Mouse (Mus musculus) MEL (cell line): Measurements from ENCODE around the gene Pcnx. TPM values are rescaled to one million over a fixed set of nuclear protein-coding genes. Genes with fewer than 3 reads are reported as not detected.

Source experiments
- DNase-seq: peaks from one replicate; pipeline ENCODE4 v3.0.0; 2011; ENCODE audit warnings: low read depth, low spot score
- H3K27ac ChIP-seq: 2 replicates; pipeline ENCODE4 v1.5.1; 2012; ENCODE audit warnings: low read depth, mild to moderate bottlenecking, control low read depth, low read length, moderate library complexity; ENCODE audit not compliant: control insufficient read depth
- H3K27me3 ChIP-seq, 2 experiments: fragments of 150-350 bp in 1 of 2; sonication (generic) in 1 of 2; 2 replicates each; pipeline ENCODE4 v1.6.1; 2012; ENCODE audit warnings: low read length in 2 of 2, mild to moderate bottlenecking in 2 of 2, improper control_type of control experiment in 1 of 2, moderate library complexity in 1 of 2; ENCODE audit not compliant: insufficient read depth in 2 of 2, control insufficient read depth in 1 of 2
- H3K36me3 ChIP-seq, 2 experiments: 2 replicates each; pipeline ENCODE4 v1.6.1; 2012 to 2014; ENCODE audit warnings: low read length in 2 of 2, improper control_type of control experiment in 1 of 2, inconsistent platforms in 1 of 2, mild to moderate bottlenecking in 1 of 2; ENCODE audit not compliant: insufficient read depth in 2 of 2, control insufficient read depth in 1 of 2
- H3K4me1 ChIP-seq, 2 experiments: fragments of 150-350 bp in 1 of 2; sonication (generic) in 1 of 2; 2 replicates each; pipeline ENCODE4 v1.6.1; 2012; ENCODE audit warnings: low read length in 2 of 2, improper control_type of control experiment in 1 of 2, mild to moderate bottlenecking in 1 of 2; ENCODE audit not compliant: insufficient read depth in 2 of 2, control insufficient read depth in 1 of 2
- H3K4me3 ChIP-seq, 2 experiments: fragments of 150-350 bp in 1 of 2; sonication (generic) in 1 of 2; 2 replicates each; pipeline ENCODE4 v1.5.1; 2012; ENCODE audit warnings: low read depth in 2 of 2, low read length in 2 of 2, mild to moderate bottlenecking in 2 of 2, moderate library complexity in 2 of 2, control low read depth in 1 of 2, improper control_type of control experiment in 1 of 2; ENCODE audit not compliant: control insufficient read depth in 1 of 2, insufficient read depth in 1 of 2
- H3K79me2 ChIP-seq: 2 replicates; pipeline ENCODE4 v1.6.1; 2012; ENCODE audit warnings: mild to moderate bottlenecking, low read length, moderate library complexity; ENCODE audit not compliant: control insufficient read depth, poor library complexity, insufficient read depth
- H3K9ac ChIP-seq: 2 replicates; pipeline ENCODE4 v1.6.1; 2012; ENCODE audit warnings: low read depth, mild to moderate bottlenecking, control low read depth, low read length, moderate library complexity; ENCODE audit not compliant: control insufficient read depth, poor library complexity, severe bottlenecking
- H3K9me3 ChIP-seq: fragments of 150-350 bp; sonication (generic); replicated peaks from 2 replicates; pipeline ENCODE4 v1.6.1; 2012; ENCODE audit warnings: mild to moderate bottlenecking, low read length, improper control_type of control experiment, moderate library complexity; ENCODE audit not compliant: insufficient read depth
- CHD2 ChIP-seq: IDR thresholded peaks from 2 replicates; pipeline ENCODE4 v1.6.1; 2011; ENCODE audit warnings: low read length, improper control_type of control experiment
- CTCF ChIP-seq, 3 experiments: IDR thresholded peaks in 2 of 3; conservative IDR thresholded peaks in 1 of 3; 2 replicates each; pipeline ENCODE4 v1.5.1; 2011 to 2012; ENCODE audit warnings: low read length in 3 of 3, low read depth in 2 of 3, mild to moderate bottlenecking in 2 of 3, improper control_type of control experiment in 1 of 3, inconsistent platforms in 1 of 3, mixed read lengths in 1 of 3, moderate library complexity in 1 of 3; ENCODE audit not compliant: control insufficient read depth in 1 of 3, insufficient read depth in 1 of 3, poor library complexity in 1 of 3, severe bottlenecking in 1 of 3
- EP300 ChIP-seq, 2 experiments: IDR thresholded peaks; 2 replicates each; pipeline ENCODE4 v1.6.1; 2011; ENCODE audit warnings: improper control_type of control experiment in 2 of 2, low read length in 2 of 2, low read depth in 1 of 2, mild to moderate bottlenecking in 1 of 2
- ETS1 ChIP-seq: IDR thresholded peaks from 2 replicates; pipeline ENCODE4 v1.6.1; 2012; ENCODE audit warnings: low read depth, mild to moderate bottlenecking, inconsistent platforms, low read length, improper control_type of control experiment, moderate library complexity
- GABPA ChIP-seq: IDR thresholded peaks from 2 replicates; pipeline ENCODE4 v1.6.1; 2012; ENCODE audit warnings: low read depth, mild to moderate bottlenecking, inconsistent platforms, low read length, improper control_type of control experiment, moderate library complexity
- GATA1 ChIP-seq: IDR thresholded peaks from 2 replicates; pipeline ENCODE4 v1.6.1; 2011; ENCODE audit warnings: low read depth, low read length, improper control_type of control experiment
- JUND ChIP-seq: IDR thresholded peaks from 2 replicates; pipeline ENCODE4 v1.6.1; 2011; ENCODE audit warnings: low read depth, mild to moderate bottlenecking, improper control_type of control experiment, low read length
- MAFK ChIP-seq: IDR thresholded peaks from 2 replicates; pipeline ENCODE4 v1.6.1; 2011; ENCODE audit warnings: low read depth, mild to moderate bottlenecking, low read length, improper control_type of control experiment, borderline replicate concordance
- MAX ChIP-seq: IDR thresholded peaks from 2 replicates; pipeline ENCODE4 v1.6.1; 2011; ENCODE audit warnings: low read length, improper control_type of control experiment
- MEF2A ChIP-seq: IDR thresholded peaks from 2 replicates; pipeline ENCODE4 v1.6.1; 2014; ENCODE audit warnings: low read depth, mild to moderate bottlenecking, inconsistent platforms, low read length, improper control_type of control experiment; ENCODE audit not compliant: poor library complexity, insufficient replicate concordance, severe bottlenecking; ENCODE audit errors: extremely low read depth
- MXI1 ChIP-seq: IDR thresholded peaks from 2 replicates; pipeline ENCODE4 v1.6.1; 2011; ENCODE audit warnings: mild to moderate bottlenecking, low read depth, low read length, improper control_type of control experiment
- NRF1 ChIP-seq: IDR thresholded peaks from 2 replicates; pipeline ENCODE4 v1.6.1; 2014; ENCODE audit warnings: low read depth, mild to moderate bottlenecking, inconsistent platforms, low read length, improper control_type of control experiment, moderate library complexity; ENCODE audit not compliant: poor library complexity, insufficient read depth, severe bottlenecking
- POLR2AphosphoS2 ChIP-seq: IDR thresholded peaks from 2 replicates; pipeline ENCODE4 v1.6.1; 2011; ENCODE audit warnings: low read length, improper control_type of control experiment
- POLR2AphosphoS5 ChIP-seq: IDR thresholded peaks from 2 replicates; pipeline ENCODE4 v1.6.1; 2012; ENCODE audit warnings: low read depth, borderline replicate concordance, mild to moderate bottlenecking, inconsistent platforms, low read length, moderate library complexity, mixed read lengths
- RAD21 ChIP-seq: IDR thresholded peaks from 2 replicates; pipeline ENCODE4 v1.6.1; 2011; ENCODE audit warnings: mild to moderate bottlenecking, low read depth, low read length, improper control_type of control experiment
- RCOR1 ChIP-seq: IDR thresholded peaks from 2 replicates; pipeline ENCODE4 v1.6.1; 2012; ENCODE audit warnings: low read depth, mild to moderate bottlenecking, inconsistent platforms, low read length, improper control_type of control experiment
- SIN3A ChIP-seq: IDR thresholded peaks from 2 replicates; pipeline ENCODE4 v1.6.1; 2012; ENCODE audit warnings: low read length, improper control_type of control experiment, inconsistent platforms
- SMC3 ChIP-seq: IDR thresholded peaks from 2 replicates; pipeline ENCODE4 v1.6.1; 2011; ENCODE audit warnings: low read depth, low read length, improper control_type of control experiment
- TBP ChIP-seq: IDR thresholded peaks from 2 replicates; pipeline ENCODE4 v1.8.0; 2011; ENCODE audit warnings: low read depth, low read length, improper control_type of control experiment
- TCF12 ChIP-seq: IDR thresholded peaks from 2 replicates; pipeline ENCODE4 v1.6.1; 2014; ENCODE audit warnings: low read depth, mild to moderate bottlenecking, inconsistent platforms, low read length, improper control_type of control experiment, moderate library complexity
- ZNF384 ChIP-seq: IDR thresholded peaks from 2 replicates; pipeline ENCODE4 v1.6.1; 2012; ENCODE audit warnings: low read depth, mild to moderate bottlenecking, inconsistent platforms, low read length, improper control_type of control experiment
- polyA plus RNA-seq, 2 experiments: library from polyadenylated mRNA; stranded (reverse) in 1 of 2; unstranded in 1 of 2; fragments of >175 nt in 1 of 2; fragments of >200 nt in 1 of 2; gene quantifications; 2 replicates each; pipeline versions ENCODE4 v1.2.1 to v1.2.4; 2012; ENCODE audit warnings: low replicate concordance in 2 of 2, low read depth in 1 of 2; ENCODE audit not compliant: insufficient read length in 2 of 2, insufficient read depth in 1 of 2, missing spikeins in 1 of 2
- total RNA-seq: library from RNA; depleted of rRNA; stranded (reverse); fragments of 300-350 nt; gene quantifications from 2 replicates; pipeline ENCODE4 v1.2.3, GENCODE M21; 2012

Gene Pcnx
- total and polyA plus RNA-seq, 3 experiments, result 8.9 to 140 (median 20.6) TPM

GRCm38 (mm10) chr12:81979312-81979711 lies 119.5 kb downstream of the Pcnx start:
- H3K27ac ChIP-seq, result no peak overlapping the region
- H3K9me3 ChIP-seq, result no peaks in the 10 kb centered on the region

GRCm38 (mm10) chr12:81992106-81992505 lies 132.3 kb downstream of the Pcnx start:
- Histone ChIP-seq H3K36me3 (no peaks in the 10 kb centered on the region; a peak in 1 of 4 replicates), H3K4me3 (no peak overlapping the region), H3K79me2 (no peaks in the 10 kb centered on the region), H3K4me1 (no peaks in the 10 kb centered on the region), H3K27me3 (no peaks in the 10 kb centered on the region), H3K27ac (no peak overlapping the region), H3K9ac (no peak overlapping the region), H3K9me3 (no peaks in the 10 kb centered on the region)
- TF ChIP-seq JUND (no peak), SMC3 (no peak), ETS1 (no peak), MEF2A (no peak), POLR2AphosphoS5 (no peak), ZNF384 (no peak), TBP (no peak), CHD2 (no peak), GABPA (no peak), EP300 (IDR thresholded peaks at IDR 0.05; ENCODE audit: low read depth in 1 of 2, low read length in 2 of 2) (no peak), GATA1 (no peak)
- no peak for DNase-seq

More at GRCm38 (mm10) chr12:81979312-81979711, 119.5 kb downstream of the Pcnx start:
- Histone ChIP-seq H3K27me3 (no peaks in the 10 kb centered on the region), H3K9ac (no peak overlapping the region), H3K4me1 (no peaks in the 10 kb centered on the region), H3K36me3 (peaks cover 0 to 7% of the 10 kb centered on the region in 2 experiments; a peak in 1 of 4 replicates), H3K79me2 (no peaks in the 10 kb centered on the region), H3K4me3 (no peak overlapping the region)
- no peak for DNase-seq
- no peak for TF ChIP-seq POLR2AphosphoS5
- TF ChIP-seq TBP, result no peak

- Histone ChIP-seq H3K9ac (no peak overlapping the region), H3K79me2 (no peaks in the 10 kb centered on the region), H3K36me3 (no peaks in the 10 kb centered on the region; a peak in 1 of 4 replicates), H3K4me3 (no peak overlapping the region), H3K27ac (no peak overlapping the region), H3K9me3 (no peaks in the 10 kb centered on the region), H3K27me3 (no peaks in the 10 kb centered on the region), H3K4me1 (no peaks in the 10 kb centered on the region)
- no peak for DNase-seq
- TF ChIP-seq RAD21, result no peak
- TF ChIP-seq RCOR1, result no peak
- no peak for TF ChIP-seq SIN3A
- no peak for TF ChIP-seq NRF1
- TF ChIP-seq POLR2AphosphoS2, result no peak
- no peak for TF ChIP-seq MXI1
- no peak for TF ChIP-seq POLR2AphosphoS5
- TF ChIP-seq MAX, result no peak
- no peak for TF ChIP-seq TCF12
- TF ChIP-seq MAFK, result no peak
- no peak for TF ChIP-seq CTCF (IDR thresholded peaks at IDR 0.05 in 2 of 3, conservative IDR thresholded peaks at IDR 0.05 in 1 of 3; ENCODE audit: control insufficient read depth in 1 of 3, insufficient read depth in 1 of 3, low read depth in 2 of 3, low read length in 3 of 3, poor library complexity in 1 of 3, severe bottlenecking in 1 of 3)
Measured at GRCm38 (mm10) chr12:81992996-81993395, 133.2 kb downstream of the Pcnx start.
